Mouse (Mus musculus): ENCODE data around the gene Shisa8.

The Shisa8 gene

GRCm38 (mm10) chr15:82169671-82170070, 42.9 kb downstream of the Shisa8 start:
- no peak for DNase-seq

GRCm38 (mm10) chr15:82167201-82168168, 45.1 kb downstream of the Shisa8 start:
- peak; percentile 77 for DNase-seq

GRCm38 (mm10) chr15:82166240-82167100, 46.1 kb downstream of the Shisa8 start:
- DNase-seq = peak; percentile 39

- peak; percentile 73 for DNase-seq
Observed at GRCm38 (mm10) chr15:82165332-82166239, 47.0 kb downstream of the Shisa8 start.

GRCm38 (mm10) chr15:82164496-82164895, 48.1 kb downstream of the Shisa8 start:
- no peak for DNase-seq

GRCm38 (mm10) chr15:82164061-82164399, 48.6 kb downstream of the Shisa8 start:
- no peak for DNase-seq

GRCm38 (mm10) chr15:82163356-82164060, 49.1 kb downstream of the Shisa8 start:
- DNase-seq = no peak

- DNase-seq = no peak
Observed at GRCm38 (mm10) chr15:82161965-82162600, 50.5 kb downstream of the Shisa8 start.

- no peak for DNase-seq
Observed at GRCm38 (mm10) chr15:82160731-82161640, 51.6 kb downstream of the Shisa8 start.

GRCm38 (mm10) chr15:82159471-82159870, 53.1 kb downstream of the Shisa8 start:
- DNase-seq = no peak

GRCm38 (mm10) chr15:82158243-82159035, 54.2 kb downstream of the Shisa8 start:
- no peak for DNase-seq

GRCm38 (mm10) chr15:82156902-82157301, 55.7 kb downstream of the Shisa8 start:
- DNase-seq = no peak

GRCm38 (mm10) chr15:82156298-82156697, 56.3 kb downstream of the Shisa8 start:
- no peak for DNase-seq

All from kidney, adult 11 months (tissue).